Mouse (Mus musculus): ENCODE measurements around the gene Mamdc2. TPM values are rescaled to one million over a fixed set of nuclear protein-coding genes. Genes with fewer than 3 reads are reported as not detected.

Mamdc2 gene
- polyA plus RNA-seq (2017; shearing (Covaris generic)): not detected

GRCm38 (mm10) chr19:23447988-23448497, at the start of gene Mamdc2:
Gene Mamdc2 (minus strand): TSS chr19:23448442.

DNA sequence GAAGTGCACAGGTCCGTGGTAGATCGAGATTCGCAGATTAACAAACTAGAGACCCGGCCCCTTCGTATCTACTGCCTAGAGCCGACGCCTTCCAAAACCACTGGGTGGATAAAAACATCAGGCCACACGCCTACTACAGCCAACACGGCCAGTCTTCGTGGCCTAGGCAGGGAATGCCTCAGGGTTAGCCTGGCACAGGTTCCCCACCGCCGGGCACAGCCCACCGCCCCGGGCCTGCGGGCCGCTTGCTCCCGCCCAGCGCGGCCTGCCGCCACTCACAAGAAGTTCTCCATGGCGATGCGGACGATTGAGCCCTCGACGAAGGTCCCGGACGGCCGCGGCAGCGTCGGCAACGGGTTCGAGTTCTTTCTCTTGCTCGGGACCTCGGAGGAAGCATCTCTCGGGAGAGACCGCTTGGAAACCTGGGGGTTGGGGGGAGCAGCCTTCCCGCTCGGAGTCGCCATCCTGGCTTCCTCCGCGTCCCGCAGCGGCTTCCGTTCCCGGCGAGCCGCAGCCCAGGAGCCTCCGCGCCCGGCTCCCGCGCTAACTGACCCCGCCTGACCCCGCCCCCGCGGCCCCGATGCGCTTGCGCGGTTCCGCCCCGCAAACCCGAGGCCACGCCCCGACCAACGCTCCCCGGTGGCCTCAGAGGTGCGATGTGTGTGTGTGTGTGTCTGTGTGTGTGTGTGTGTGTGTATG, 174.7 kb downstream of the Mamdc2 start, which contains the start of gene Smc5:
TSS of gene Smc5 (minus strand) at position 543 of the 699 bp plus-strand sequence.

Other genes starting within 250 kb of the Mamdc2 start
- gene Smc5, start 174.5 kb downstream of the Mamdc2 start, polyA plus RNA-seq (2017; shearing (Covaris generic)): 41.0 TPM
- gene 1700028P14Rik, start 204.4 kb upstream of the Mamdc2 start, polyA plus RNA-seq (2017; shearing (Covaris generic)): not detected
- gene Ptar1, start 239.0 kb upstream of the Mamdc2 start, polyA plus RNA-seq (2017; shearing (Covaris generic)): 24.6 TPM